Mouse (Mus musculus) small intestine, adult 2 months (tissue): Measurements from ENCODE around the gene Pira2. TPM values are rescaled to one million over a fixed set of nuclear protein-coding genes. Genes with fewer than 3 reads are reported as not detected.
"Not testable (repeated sequence)": the region's sequence is repeated elsewhere in the genome, so short reads cannot be mapped to it uniquely, and the experiment has no call there.

Source experiments
- H3K27ac ChIP-seq: fragments of 200-500 bp; 2 replicates; pipeline ENCODE4 v1.5.1; 2012; ENCODE audit warnings: low read depth, low read length, control low read depth, inconsistent platforms; ENCODE audit not compliant: insufficient read depth
- H3K27me3 ChIP-seq: fragments of 200-500 bp; 2 replicates; pipeline ENCODE4 v1.6.1; 2012; ENCODE audit warnings: mild to moderate bottlenecking, moderate library complexity, low read length, inconsistent platforms; ENCODE audit not compliant: control insufficient read depth, insufficient read depth
- H3K36me3 ChIP-seq: fragments of 200-500 bp; 2 replicates; pipeline ENCODE4 v1.6.1; 2012; ENCODE audit warnings: mild to moderate bottlenecking, low read length, control low read depth, inconsistent platforms; ENCODE audit not compliant: control insufficient read depth, insufficient read depth
- H3K4me1 ChIP-seq: fragments of 200-500 bp; 2 replicates; pipeline ENCODE4 v1.6.1; 2012; ENCODE audit warnings: low read length, inconsistent platforms, mixed read lengths; ENCODE audit not compliant: control insufficient read depth, insufficient read depth, insufficient read length
- H3K4me3 ChIP-seq: fragments of 200-500 bp; 2 replicates; pipeline ENCODE4 v1.5.1; 2012; ENCODE audit warnings: low read depth, mild to moderate bottlenecking, control low read depth, inconsistent platforms, low read length, moderate library complexity
- WGBS: fragments of 180-500 bp; shearing (Covaris S2); methylation state at CpG from one replicate; pipeline ENCODE4 v1.1.7; 2018; 5-methylcytosine and 5-hydroxymethylcytosine counted together
- polyA plus RNA-seq: library from polyadenylated mRNA; depleted of rRNA; stranded (reverse); fragments of >200 nt; gene quantifications from 2 replicates; pipeline ENCODE4 v1.2.3, GENCODE M21; 2012; rRNA removed

Pira2 gene
- polyA plus RNA-seq, result 0.41 and 0.83 TPM in 2 replicates

- H3K4me3 ChIP-seq, H3K36me3 ChIP-seq, H3K27ac ChIP-seq, H3K4me1 ChIP-seq, H3K27me3 ChIP-seq: not testable (repeated sequence)
- no CpG with 5 or more reads among the region's 2 CpGs for WGBS
Observed at GRCm38 (mm10) chr7:3844951-3845350, at the start of gene Pira2. Gene Pira2, minus strand, starts transcription at chr7:3845051.

- no CpG with 5 or more reads among the region's 1 CpGs for WGBS
- not testable (repeated sequence) for H3K27me3 ChIP-seq, H3K4me3 ChIP-seq, H3K27ac ChIP-seq, H3K4me1 ChIP-seq, H3K36me3 ChIP-seq
Observed at GRCm38 (mm10) chr7:3875032-3875431, 30.2 kb upstream of the Pira2 start.

GRCm38 (mm10) chr7:3837854-3838253 is 7.0 kb downstream of the Pira2 start:
- not testable (repeated sequence) for H3K36me3 ChIP-seq, H3K4me3 ChIP-seq, H3K4me1 ChIP-seq, H3K27me3 ChIP-seq, H3K27ac ChIP-seq
- WGBS, result no CpG with 5 or more reads among the region's 1 CpGs

GRCm38 (mm10) chr7:3830633-3831032 is 14.2 kb downstream of the Pira2 start:
- not testable (repeated sequence) for H3K27me3 ChIP-seq, H3K4me3 ChIP-seq, H3K36me3 ChIP-seq, H3K27ac ChIP-seq, H3K4me1 ChIP-seq

- H3K4me3 ChIP-seq, H3K36me3 ChIP-seq, H3K27ac ChIP-seq, H3K4me1 ChIP-seq, H3K27me3 ChIP-seq: not testable (repeated sequence)
- WGBS, result 32% methylated on average over 1 of the region's 3 CpGs
Observed at GRCm38 (mm10) chr7:3825599-3825998, 19.3 kb downstream of the Pira2 start, which contains the start of gene Gm15448. Gene Gm15448, minus strand, starts transcription at chr7:3825687.

- not testable (repeated sequence) for H3K27ac ChIP-seq, H3K36me3 ChIP-seq, H3K27me3 ChIP-seq, H3K4me3 ChIP-seq, H3K4me1 ChIP-seq
Observed at GRCm38 (mm10) chr7:3811912-3812311, 32.9 kb downstream of the Pira2 start.

- not testable (repeated sequence) for H3K4me3 ChIP-seq, H3K27ac ChIP-seq, H3K36me3 ChIP-seq, H3K4me1 ChIP-seq, H3K27me3 ChIP-seq
- WGBS, result 79% methylated on average over 4 of the region's 4 CpGs
Observed at GRCm38 (mm10) chr7:3802935-3803334, 41.9 kb downstream of the Pira2 start.

- 72% methylated on average over 3 of the region's 3 CpGs for WGBS
- H3K27ac ChIP-seq, H3K4me3 ChIP-seq, H3K36me3 ChIP-seq, H3K4me1 ChIP-seq, H3K27me3 ChIP-seq: not testable (repeated sequence)
Observed at GRCm38 (mm10) chr7:3799940-3800339, 44.9 kb downstream of the Pira2 start.

GRCm38 (mm10) chr7:3796286-3796685 is 48.6 kb downstream of the Pira2 start:
- not testable (repeated sequence) for H3K4me1 ChIP-seq, H3K27ac ChIP-seq, H3K36me3 ChIP-seq, H3K27me3 ChIP-seq, H3K4me3 ChIP-seq

Other genes with a start within 250 kb of the Pira2 start
- gene Oscar, start 228.9 kb downstream of the Pira2 start, polyA plus RNA-seq, result 0.10 TPM in 1 of 2 replicates, not detected in the other
- 238 and 337 TPM in 2 replicates for gene Ndufa3, start 227.7 kb downstream of the Pira2 start, polyA plus RNA-seq
- 2.2 and 6.9 TPM in 2 replicates for gene Tfpt, start 215.1 kb downstream of the Pira2 start, polyA plus RNA-seq
- 9.4 and 16.7 TPM in 2 replicates for gene Prpf31, start 215.1 kb downstream of the Pira2 start, polyA plus RNA-seq
- gene Cnot3, start 199.8 kb downstream of the Pira2 start, polyA plus RNA-seq, result 48.3 and 88.2 TPM in 2 replicates
- 2.4 and 5.1 TPM in 2 replicates for gene Leng1, start 179.2 kb downstream of the Pira2 start, polyA plus RNA-seq
- 119 and 229 TPM in 2 replicates for gene Tmc4, start 167.5 kb downstream of the Pira2 start, polyA plus RNA-seq
- gene Tsen34, start 152.2 kb downstream of the Pira2 start, polyA plus RNA-seq, result 50.3 and 92.2 TPM in 2 replicates
- 33.0 and 59.6 TPM in 2 replicates for gene Mboat7, start 151.5 kb downstream of the Pira2 start, polyA plus RNA-seq
- 1,258 and 1,397 TPM in 2 replicates for gene Rps9, start 141.1 kb downstream of the Pira2 start, polyA plus RNA-seq
- 4.7 and 5.2 TPM in 2 replicates for gene Pirb, start 124.7 kb downstream of the Pira2 start, polyA plus RNA-seq
- 0.11 and 0.18 TPM in 2 replicates for gene Gm15448, start 19.4 kb downstream of the Pira2 start, polyA plus RNA-seq
- 0.11 and 0.57 TPM in 2 replicates for gene Gm14548, start 53.1 kb upstream of the Pira2 start, polyA plus RNA-seq
- 0.42 and 1.2 TPM in 2 replicates for gene Lilra6, start 70.5 kb upstream of the Pira2 start, polyA plus RNA-seq
- 6.9 and 9.2 TPM in 2 replicates for gene Lair1, start 218.2 kb upstream of the Pira2 start, polyA plus RNA-seq